Mouse (Mus musculus) CH12.LX (cell line): ENCODE results near the gene Ncl. TPM values are rescaled to one million over a fixed set of nuclear protein-coding genes. Genes with fewer than 3 reads are reported as not detected.

Experiments used
- DNase-seq: peaks from one replicate; pipeline ENCODE4 v3.0.0-alpha.2; 2013; ENCODE audit errors: extremely low read depth
- H3K27ac ChIP-seq: 2 replicates; pipeline ENCODE4 v1.5.1; 2012; ENCODE audit warnings: low read depth, mild to moderate bottlenecking, control low read depth, moderate library complexity; ENCODE audit not compliant: insufficient read depth
- H3K27me3 ChIP-seq: replicated peaks from 2 replicates; pipeline ENCODE3; 2012; ENCODE audit warnings: inconsistent platforms
- H3K36me3 ChIP-seq, 2 experiments: replicated peaks in 1 of 2; 2 replicates each; pipeline versions ENCODE3 to v1.6.1; 2012; ENCODE audit warnings: inconsistent platforms in 1 of 2, low read length in 1 of 2, mild to moderate bottlenecking in 1 of 2, mixed read lengths in 1 of 2, moderate library complexity in 1 of 2; ENCODE audit not compliant: control insufficient read depth in 1 of 2, insufficient read depth in 1 of 2
- H3K4me1 ChIP-seq, 2 experiments: 2 replicates each; pipeline ENCODE4 v1.6.1; 2012; ENCODE audit warnings: inconsistent platforms in 1 of 2, moderate library complexity in 1 of 2; ENCODE audit not compliant: insufficient read depth in 2 of 2, control insufficient read depth in 1 of 2
- H3K4me2 ChIP-seq: 2 replicates; pipeline ENCODE4 v1.6.1; 2012; ENCODE audit warnings: low read depth, mild to moderate bottlenecking, control low read depth; ENCODE audit not compliant: poor library complexity, insufficient read depth, severe bottlenecking
- H3K4me3 ChIP-seq, 3 experiments: fragments of 150-350 bp in 1 of 3; sonication (generic) in 1 of 3; replicated peaks in 1 of 3; 2 replicates each; pipeline versions ENCODE3 to v1.5.1; 2011 to 2012; ENCODE audit warnings: low read depth in 2 of 3, low read length in 2 of 3, mild to moderate bottlenecking in 2 of 3, moderate library complexity in 2 of 3, control low read depth in 1 of 3, improper control_type of control experiment in 1 of 3, inconsistent platforms in 1 of 3, mixed read lengths in 1 of 3; ENCODE audit not compliant: poor library complexity in 1 of 3
- H3K79me2 ChIP-seq: replicated peaks from 2 replicates; pipeline ENCODE4 v1.6.1; 2012; ENCODE audit warnings: mild to moderate bottlenecking, moderate library complexity; ENCODE audit not compliant: control insufficient read depth, poor library complexity, insufficient read depth, severe bottlenecking; ENCODE audit errors: extremely low read depth
- H3K9ac ChIP-seq: 2 replicates; pipeline ENCODE4 v1.6.1; 2012; ENCODE audit warnings: low read depth, mild to moderate bottlenecking, control low read depth, moderate library complexity; ENCODE audit not compliant: insufficient read depth
- H3K9me3 ChIP-seq: replicated peaks from 2 replicates; pipeline ENCODE3; 2012; ENCODE audit warnings: low read length, inconsistent platforms, mixed read lengths
- CTCF ChIP-seq, 2 experiments: IDR thresholded peaks in 1 of 2; conservative IDR thresholded peaks in 1 of 2; 2 replicates each; pipeline ENCODE4 v1.5.1; 2011 to 2012; ENCODE audit warnings: low read depth in 2 of 2, low read length in 2 of 2, improper control_type of control experiment in 1 of 2, inconsistent platforms in 1 of 2, mild to moderate bottlenecking in 1 of 2, moderate library complexity in 1 of 2
- E2F4 ChIP-seq: IDR thresholded peaks from 2 replicates; pipeline ENCODE4 v1.6.1; 2011; ENCODE audit warnings: low read depth, low read length, improper control_type of control experiment; ENCODE audit not compliant: insufficient replicate concordance
- ELF1 ChIP-seq: IDR thresholded peaks from 2 replicates; pipeline ENCODE4 v1.6.1; 2014; ENCODE audit warnings: low read depth, mild to moderate bottlenecking, inconsistent platforms, low read length, improper control_type of control experiment
- HCFC1 ChIP-seq: IDR thresholded peaks from 2 replicates; pipeline ENCODE4 v1.6.1; 2012; ENCODE audit warnings: low read depth, mild to moderate bottlenecking, inconsistent platforms, low read length, improper control_type of control experiment
- IRF4 ChIP-seq: IDR thresholded peaks from 2 replicates; pipeline ENCODE4 v1.6.1; 2014; ENCODE audit warnings: low read depth, mild to moderate bottlenecking, inconsistent platforms, low read length, improper control_type of control experiment
- MAFK ChIP-seq: IDR thresholded peaks from 2 replicates; pipeline ENCODE4 v1.6.1; 2011; ENCODE audit warnings: low read length, improper control_type of control experiment; ENCODE audit not compliant: insufficient replicate concordance
- MAZ ChIP-seq: IDR thresholded peaks from 2 replicates; pipeline ENCODE4 v1.6.1; 2012; ENCODE audit warnings: low read depth, mild to moderate bottlenecking, inconsistent platforms, low read length, improper control_type of control experiment, moderate library complexity
- MEF2A ChIP-seq: IDR thresholded peaks from 2 replicates; pipeline ENCODE4 v1.6.1; 2014; ENCODE audit warnings: low read depth, mild to moderate bottlenecking, inconsistent platforms, low read length, improper control_type of control experiment, borderline replicate concordance
- MYC ChIP-seq: IDR thresholded peaks from 2 replicates; pipeline ENCODE4 v1.6.1; 2011; ENCODE audit warnings: low read depth, mild to moderate bottlenecking, improper control_type of control experiment, low read length
- NRF1 ChIP-seq: IDR thresholded peaks from 2 replicates; pipeline ENCODE4 v1.6.1; 2014; ENCODE audit warnings: low read depth, mild to moderate bottlenecking, inconsistent platforms, low read length, improper control_type of control experiment, moderate library complexity
- RAD21 ChIP-seq: IDR thresholded peaks from 2 replicates; pipeline ENCODE4 v1.6.1; 2011; ENCODE audit warnings: low read depth, mild to moderate bottlenecking, low read length, improper control_type of control experiment, moderate library complexity
- SIN3A ChIP-seq: IDR thresholded peaks from 2 replicates; pipeline ENCODE4 v1.6.1; 2012; ENCODE audit warnings: low read length, improper control_type of control experiment, inconsistent platforms
- SMC3 ChIP-seq: IDR thresholded peaks from 2 replicates; pipeline ENCODE4 v1.6.1; 2011; ENCODE audit warnings: low read depth, low read length, improper control_type of control experiment
- TBP ChIP-seq: conservative IDR thresholded peaks from 2 replicates; pipeline ENCODE4 v1.6.1; 2011; ENCODE audit warnings: low read depth, low read length, improper control_type of control experiment
- TCF12 ChIP-seq: IDR thresholded peaks from 2 replicates; pipeline ENCODE4 v1.6.1; 2014; ENCODE audit warnings: low read depth, mild to moderate bottlenecking, inconsistent platforms, low read length, improper control_type of control experiment
- USF2 ChIP-seq: conservative IDR thresholded peaks from 2 replicates; pipeline ENCODE4 v1.6.1; 2011; ENCODE audit warnings: low read depth, low read length, improper control_type of control experiment
- ZC3H11A ChIP-seq: IDR thresholded peaks from 2 replicates; pipeline ENCODE4 v1.6.1; 2012; ENCODE audit warnings: low read depth, mild to moderate bottlenecking, inconsistent platforms, low read length, improper control_type of control experiment
- dilution Hi-C: fragments of 300-500 bp; cut with MboI; formaldehyde crosslinking; loops from 2 replicates; pipeline ENCODE4 v1.14.3; 2020; ENCODE audit warnings: low sequenced_read_pairs; ENCODE audit not compliant: extremely low pct_unique_long_range_greater_than_20kb, extremely low pct_ligation_motif_present
- in situ Hi-C: fragments of 300-500 bp; cut with MboI; formaldehyde crosslinking; loops from 3 replicates; pipeline ENCODE4 v1.14.3; 2019; ENCODE audit warnings: low sequenced_read_pairs, low pct_ligation_motif_present, low pct_unique_long_range_greater_than_20kb, mixed read lengths
- polyA plus RNA-seq: library from polyadenylated mRNA; unstranded; fragments of >175 nt; gene quantifications from 2 replicates; pipeline ENCODE4 v1.2.1, GENCODE M21; 2012; ENCODE audit warnings: low read depth; ENCODE audit not compliant: insufficient read length
- total RNA-seq, 2 experiments: library from RNA; depleted of rRNA; stranded (reverse); fragments of 300-350 nt in 1 of 2; fragments of >200 nt in 1 of 2; gene quantifications; 2 replicates each; pipeline ENCODE4 v1.2.3; 2012 to 2014

The Ncl gene
- total and polyA plus RNA-seq, 3 experiments = 184 to 2,617 (median 359) TPM

DNA sequence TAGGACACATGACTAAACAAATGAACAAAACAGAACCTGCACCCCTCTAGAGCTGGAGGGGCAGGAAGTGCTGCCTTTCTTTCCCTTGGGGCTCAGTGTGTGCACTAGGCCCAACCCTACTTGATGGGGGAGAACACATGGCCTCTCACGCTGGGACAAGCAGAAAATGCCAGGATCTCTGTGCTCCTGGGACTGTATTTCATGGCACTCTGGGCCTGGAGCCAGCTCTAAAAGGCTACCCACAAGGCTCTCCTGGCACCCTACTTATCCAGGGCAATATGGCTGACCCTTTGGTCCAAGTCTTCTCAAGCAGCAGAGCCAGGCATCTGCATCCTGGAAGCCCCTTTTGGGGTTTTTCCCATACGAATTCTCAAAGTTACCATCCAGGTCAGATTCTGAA is 32.2 kb upstream of the Ncl start:
- H3K4me2 ChIP-seq = no peak overlapping the region
- dilution Hi-C loops = no loop called here
- in situ Hi-C loops = no loop called here
- no peaks in the 10 kb centered on the region for H3K36me3 ChIP-seq
- no peaks in the 10 kb centered on the region for H3K27me3 ChIP-seq
- TF ChIP-seq HCFC1 (no peak), SIN3A (no peak), E2F4 (no peak)
- no peaks in the 10 kb centered on the region; the same call in 1 of the 2 replicates for H3K79me2 ChIP-seq
- H3K4me3 ChIP-seq = no peak overlapping the region
- H3K27ac ChIP-seq = no peak overlapping the region
- H3K9me3 ChIP-seq = no peaks in the 10 kb centered on the region
- no peak overlapping the region for H3K9ac ChIP-seq
- peaks cover 0 to 20% of the 10 kb centered on the region in 2 experiments; a peak in 2 of 4 replicates for H3K4me1 ChIP-seq
- DNase-seq = no peak

GRCm38 (mm10) chr1:86389230-86389629 is 30.0 kb upstream of the Ncl start:
- Histone ChIP-seq H3K4me2 (peak overlapping the region; percentile 49), H3K27me3 (peaks cover 1% of the 10 kb centered on the region), H3K9ac (no peak overlapping the region), H3K27ac (no peak overlapping the region), H3K36me3 (no peaks in the 10 kb centered on the region), H3K4me3 (no peak overlapping the region), H3K9me3 (no peaks in the 10 kb centered on the region), H3K79me2 (no peaks in the 10 kb centered on the region; the same call in 1 of the 2 replicates), H3K4me1 (peaks cover 0 to 14% of the 10 kb centered on the region in 2 experiments; a peak in 2 of 4 replicates)
- no peak for TF ChIP-seq USF2
- TF ChIP-seq IRF4 = 0 out of 2 replicates have a peak, but pooled peaks have one; percentile 16
- 0 out of 2 replicates have a peak, but pooled peaks have one; percentile 9 for TF ChIP-seq TBP
- TF ChIP-seq SMC3 = peak; percentile 61
- no peak for TF ChIP-seq MEF2A
- TF ChIP-seq MAFK = no peak
- no peak for TF ChIP-seq ZC3H11A
- TF ChIP-seq MAZ = 0 out of 2 replicates have a peak, but pooled peaks have one; percentile 47
- TF ChIP-seq HCFC1 = no peak
- 0 out of 2 replicates have a peak, but pooled peaks have one; percentile 20 for TF ChIP-seq TCF12
- TF ChIP-seq NRF1 = no peak
- TF ChIP-seq RAD21 = peak; percentile 46
- peak; percentile 67 to 83 for TF ChIP-seq CTCF (conservative IDR thresholded peaks at IDR 0.05 in 1 of 2, IDR thresholded peaks at IDR 0.05 in 1 of 2; ENCODE audit: low read depth in 2 of 2, low read length in 2 of 2)
- peak; percentile 73 for TF ChIP-seq ELF1
- no peak for TF ChIP-seq MYC
- peak; percentile 64 for DNase-seq
- in situ Hi-C loops = no loop called here
- dilution Hi-C loops = no loop called here
